Mouse (Mus musculus): ENCODE data around the gene Ina.

GRCm38 (mm10) chr19:47017831-47018230 lies 3.3 kb downstream of the Ina start:
- TF ChIP-seq CTCF (IDR thresholded peaks at IDR 0.05; ENCODE audit: low read depth) (no peak), EP300 (IDR thresholded peaks at IDR 0.05; ENCODE audit: low read depth) (no peak)

All from liver, postnatal 0 days (tissue).